Mouse (Mus musculus) gonadal fat pad, adult 2 months (tissue): ENCODE results near the gene Ttl. TPM values are rescaled to one million over a fixed set of nuclear protein-coding genes. Genes with fewer than 3 reads are reported as not detected.

ENCODE experiments used
- DNase-seq: peaks from one replicate; pipeline ENCODE4 v3.0.0-alpha.2; 2012; ENCODE audit warnings: low read depth
- polyA plus RNA-seq: library from polyadenylated mRNA; depleted of rRNA; stranded (reverse); fragments of >200 nt; gene quantifications from 2 replicates; pipeline ENCODE4 v1.2.3, GENCODE M21; 2012; rRNA removed

Ttl gene
- 4.8 and 6.4 TPM in 2 replicates for polyA plus RNA-seq

- no peak for DNase-seq
These were observed at the start of gene Ttl for GRCm38 (mm10) chr2:129065437-129066282. TSS of gene Ttl (plus strand) at chr2:129065942.

GRCm38 (mm10) chr2:129020106-129020505 is 45.6 kb upstream of the Ttl start:
- no peak for DNase-seq

DNA sequence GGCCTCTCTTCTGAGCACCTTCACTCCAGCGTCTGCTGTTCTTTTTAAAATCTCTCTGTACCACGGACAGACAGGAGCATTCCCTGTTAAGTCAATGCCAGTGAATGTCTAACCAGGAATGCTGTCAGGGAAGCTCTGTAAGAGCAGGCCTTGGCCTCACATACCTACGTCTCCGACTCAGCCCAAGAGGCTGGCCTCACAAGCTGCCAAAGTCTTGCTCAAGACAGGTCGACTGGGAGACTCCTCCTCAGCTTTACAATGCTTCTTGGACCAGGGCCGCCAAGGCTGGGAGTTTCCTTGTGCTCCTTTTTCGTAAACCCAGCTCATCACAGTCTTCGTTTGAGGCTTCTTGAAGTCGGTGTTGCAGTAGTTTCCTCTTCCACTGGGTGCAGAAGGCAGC is 40.9 kb upstream of the Ttl start:
- peak; percentile 77 for DNase-seq

GRCm38 (mm10) chr2:129035381-129035780 is 30.4 kb upstream of the Ttl start:
- no peak for DNase-seq

GRCm38 (mm10) chr2:129038426-129038936 is 27.3 kb upstream of the Ttl start:
- no peak for DNase-seq

GRCm38 (mm10) chr2:129038937-129039631 is 26.7 kb upstream of the Ttl start:
- no peak for DNase-seq

DNA sequence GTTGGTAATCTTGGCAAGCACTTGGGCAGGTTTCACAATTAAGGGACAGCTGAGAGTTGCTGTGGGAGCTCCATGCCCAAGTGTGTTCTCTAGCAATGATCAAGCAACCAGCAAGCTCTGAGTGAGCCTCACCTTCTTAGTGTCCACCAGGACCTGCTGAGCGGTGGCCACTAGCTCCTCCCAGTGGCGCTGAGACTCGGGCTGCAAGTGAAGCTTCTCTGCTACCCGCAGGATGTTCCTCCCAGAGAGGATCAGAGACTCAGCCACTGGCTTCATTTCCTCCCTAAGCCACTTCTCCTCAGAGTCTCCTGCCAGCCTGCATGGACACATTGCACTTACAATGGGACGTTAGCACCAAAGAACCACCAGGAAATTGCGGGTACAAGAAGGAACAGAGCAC is 25.2 kb upstream of the Ttl start:
- no peak for DNase-seq

DNA sequence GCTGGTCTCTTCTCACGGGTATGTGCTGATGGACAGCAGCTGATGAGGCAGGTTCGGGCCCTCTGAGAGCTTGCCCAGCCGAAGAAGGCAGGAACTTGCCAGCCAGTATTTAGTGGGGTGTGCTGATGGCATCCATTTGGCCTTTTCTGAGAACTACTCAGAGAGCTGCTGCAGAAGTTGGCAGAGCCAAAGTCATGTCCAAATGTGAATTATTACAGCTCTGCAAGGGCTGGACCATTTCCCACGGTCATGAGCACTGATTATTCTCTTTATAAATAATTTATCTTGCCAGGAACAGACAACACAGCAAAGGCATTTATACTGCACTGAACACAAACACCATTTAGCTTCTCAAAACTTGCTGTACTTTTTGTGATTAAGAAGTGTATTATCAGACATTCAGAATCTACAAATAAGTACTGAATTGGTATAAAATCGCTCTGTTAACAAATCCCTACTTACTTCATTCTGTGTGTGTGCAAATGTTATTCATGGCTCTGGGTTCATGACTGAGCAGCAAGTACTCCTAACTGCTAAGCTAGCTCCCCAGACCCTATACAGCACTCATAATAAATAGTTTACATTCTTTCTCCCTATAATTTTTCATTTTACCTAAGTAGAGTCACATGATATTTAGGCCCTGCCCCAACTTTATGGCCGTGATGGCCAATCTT is 19.4 kb upstream of the Ttl start:
- no peak for DNase-seq

GRCm38 (mm10) chr2:129046846-129047196 is 18.9 kb upstream of the Ttl start:
- DNase-seq, result no peak

DNA sequence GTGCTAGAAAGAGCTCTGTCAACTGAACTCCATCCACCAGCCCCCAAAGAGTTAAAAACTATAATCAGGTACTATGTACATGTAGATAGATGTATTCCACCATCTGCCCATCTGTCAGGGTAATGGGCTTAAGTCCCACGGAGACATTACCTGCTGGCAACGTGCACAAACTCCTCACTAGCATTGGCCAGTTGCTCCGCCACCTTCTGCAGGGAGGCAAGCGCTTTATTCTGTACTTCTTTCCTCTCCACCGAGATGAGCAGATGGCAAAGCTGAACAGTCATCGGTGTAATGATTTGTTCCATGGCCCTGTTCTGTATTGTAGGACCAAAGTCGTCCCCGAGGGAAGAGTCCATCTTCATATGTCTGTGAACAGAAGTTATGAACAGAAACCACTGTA is 17.9 kb upstream of the Ttl start, which contains the start of gene Vinac1:
TSS of gene Vinac1 (minus strand) at position 362 of the 400 bp plus-strand sequence.
- no peak for DNase-seq

DNA sequence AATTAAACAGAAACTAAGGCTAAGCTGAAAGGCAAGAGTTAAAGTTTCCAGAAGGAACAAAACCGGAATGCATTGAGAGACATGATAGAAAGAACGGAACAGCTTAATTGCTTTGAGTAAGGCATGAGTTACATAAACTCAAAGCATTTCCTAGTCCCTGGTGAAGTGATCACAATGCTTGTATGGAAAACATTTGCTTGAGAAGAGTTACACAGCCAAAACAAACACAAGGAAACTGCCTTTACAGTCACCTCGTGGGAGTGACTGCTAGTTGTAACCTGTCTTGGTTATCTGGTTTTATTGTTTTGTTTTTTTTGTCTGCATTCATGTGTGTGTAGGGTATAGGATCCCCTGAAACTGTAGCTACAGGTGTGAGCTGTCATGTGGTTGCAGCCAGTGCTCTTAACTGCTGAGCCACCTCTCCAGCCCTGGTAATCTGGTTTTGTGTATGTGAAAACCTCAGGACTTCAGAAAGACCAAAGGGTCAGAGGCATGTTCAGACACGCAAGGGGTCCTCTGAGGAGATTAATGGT is 13.2 kb upstream of the Ttl start:
- peak; percentile 75 for DNase-seq

- DNase-seq, result no peak
These were observed 10.0 kb upstream of the Ttl start for GRCm38 (mm10) chr2:129055741-129056140.

- no peak for DNase-seq
These were observed 9.1 kb upstream of the Ttl start for GRCm38 (mm10) chr2:129056597-129056996.

GRCm38 (mm10) chr2:129057256-129057655 is 8.5 kb upstream of the Ttl start:
- DNase-seq, result no peak

DNA sequence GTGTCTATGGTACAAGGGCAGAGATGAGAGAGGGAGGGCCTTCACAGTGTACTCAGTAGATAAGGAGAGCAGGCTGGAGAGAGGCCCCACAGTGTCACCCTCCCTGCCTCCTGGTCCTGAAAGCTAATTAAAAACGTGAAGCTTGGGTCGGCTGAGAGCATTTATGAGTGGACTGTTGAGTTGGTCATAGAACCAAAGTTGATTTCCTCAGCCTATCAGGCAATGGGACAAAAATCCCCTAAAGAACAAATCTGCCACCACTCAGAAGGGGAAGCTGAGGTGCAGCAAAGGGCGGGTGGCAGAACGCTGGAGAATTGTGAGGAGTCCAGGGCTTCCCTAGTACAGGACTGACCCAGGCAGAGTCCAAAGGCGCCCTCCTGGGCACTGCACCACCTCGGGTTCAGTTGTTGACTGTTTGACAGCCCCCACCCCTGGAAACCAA is 7.8 kb upstream of the Ttl start:
- DNase-seq, result no peak

DNA sequence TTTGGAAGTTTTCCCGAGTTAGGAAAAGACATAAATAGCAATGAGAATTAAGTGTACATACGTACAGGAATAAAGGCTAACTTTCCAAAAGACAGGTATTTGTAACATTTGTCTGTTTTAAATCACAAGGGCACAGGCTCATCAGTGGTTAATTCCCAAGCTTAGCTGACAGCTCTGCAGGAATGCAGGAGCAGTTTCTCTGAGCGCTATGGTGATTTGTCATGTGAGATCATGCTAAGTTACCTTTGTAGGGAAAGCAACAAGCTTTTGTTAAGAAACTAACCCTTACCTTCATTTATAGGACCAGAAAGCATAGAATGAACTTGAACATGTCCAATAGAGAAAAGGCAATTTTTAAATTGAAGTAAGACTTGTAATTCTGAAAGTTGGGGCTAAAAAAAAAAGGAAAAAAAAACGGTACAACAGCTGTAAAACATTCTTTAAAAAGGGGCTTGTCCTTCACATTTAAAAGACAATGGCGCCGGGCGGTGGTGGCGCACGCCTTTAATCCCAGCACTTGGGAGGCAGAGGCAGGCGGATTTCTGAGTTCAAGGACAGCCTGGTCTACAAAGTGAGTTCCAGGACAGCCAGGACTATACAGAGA is 4.2 kb upstream of the Ttl start:
- no peak for DNase-seq

DNA sequence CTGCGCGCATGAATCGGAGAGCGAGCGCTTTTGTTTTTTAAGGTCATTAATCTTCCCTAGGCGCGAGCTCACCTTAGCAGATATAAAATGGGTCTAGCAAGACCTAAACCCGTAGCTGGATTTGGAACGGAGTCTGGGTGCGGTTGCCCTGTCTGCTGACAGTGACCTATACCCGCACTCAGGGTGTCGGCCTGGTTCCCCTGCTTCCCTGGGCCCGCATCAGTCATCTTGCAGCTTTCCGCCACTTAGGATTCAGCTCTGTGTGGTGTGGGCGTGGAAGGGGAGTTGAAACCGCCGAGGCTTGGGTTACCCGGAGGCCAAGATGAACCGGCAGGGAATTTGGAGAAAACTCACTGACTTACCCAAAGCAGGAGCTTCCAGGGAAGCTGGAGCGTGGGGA is 584 bp downstream of the Ttl start:
- no peak for DNase-seq

DNA sequence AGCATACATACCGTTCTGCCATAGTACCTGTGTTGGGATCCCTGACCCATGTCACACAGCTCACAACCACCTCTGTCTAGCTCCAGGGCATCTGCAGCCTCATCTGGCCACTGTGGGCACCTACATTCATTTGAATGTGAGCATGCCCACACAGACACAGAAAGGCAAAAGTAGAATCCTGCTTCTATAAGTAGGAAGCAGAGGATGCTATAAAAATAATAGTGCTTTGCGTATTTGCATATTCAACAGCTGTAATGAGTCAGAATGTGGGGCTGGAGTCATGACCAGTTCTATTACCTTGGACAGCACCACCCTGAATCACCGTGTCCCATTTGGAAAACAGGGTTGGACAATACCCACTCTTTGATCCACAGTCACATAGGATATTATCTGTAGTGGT is 4.6 kb downstream of the Ttl start:
- no peak for DNase-seq

DNA sequence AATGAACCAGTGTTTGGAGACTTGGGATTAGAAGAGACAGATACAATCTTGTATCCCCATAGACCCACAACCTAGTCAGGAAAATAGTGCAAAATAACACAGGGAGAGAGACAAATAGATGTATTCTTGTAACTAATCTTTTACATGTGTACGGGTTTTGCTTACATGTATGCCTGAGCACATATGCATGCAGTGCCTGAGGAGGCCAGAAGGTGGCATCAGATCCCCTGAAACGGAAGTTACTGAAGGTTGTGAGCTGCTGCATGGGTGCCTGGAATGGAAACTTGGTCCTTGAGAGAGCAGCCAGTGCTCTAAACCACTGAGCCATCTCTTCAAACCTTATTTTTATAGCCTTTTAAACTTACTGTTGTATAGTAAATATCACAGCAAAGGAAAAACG is 12.6 kb downstream of the Ttl start:
- no peak for DNase-seq

DNA sequence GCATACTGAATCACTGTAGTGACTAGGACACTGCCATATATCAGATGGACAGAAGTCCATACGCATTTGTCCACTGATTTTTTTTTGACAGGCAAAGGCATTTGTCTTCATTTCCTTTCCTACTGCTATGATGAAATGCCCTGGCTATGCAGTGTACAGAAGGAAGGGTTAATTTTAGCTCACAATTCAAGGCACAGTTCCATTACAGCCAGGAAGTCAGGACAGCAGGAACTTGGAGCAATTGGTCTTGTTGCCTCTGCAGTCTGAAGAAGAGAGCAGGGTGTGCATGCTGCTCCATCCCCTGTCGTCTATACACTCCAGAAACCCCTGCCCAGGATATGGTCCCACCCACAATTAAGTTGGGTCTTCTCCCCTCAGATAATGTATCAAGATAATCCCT is 13.5 kb downstream of the Ttl start:
- no peak for DNase-seq

GRCm38 (mm10) chr2:129081097-129081496 is 15.4 kb downstream of the Ttl start:
- no peak for DNase-seq

- DNase-seq, result no peak
These were observed 17.8 kb downstream of the Ttl start for GRCm38 (mm10) chr2:129083514-129083913.
